Mouse (Mus musculus): Measurements from ENCODE around the gene Nfia.

GRCm38 (mm10) chr4:97793931-97794330, 21.4 kb downstream of the Nfia start:
- TF ChIP-seq CTCF (IDR thresholded peaks at IDR 0.05; ENCODE audit: borderline replicate concordance, insufficient read depth, low read length) (no peak), POLR2A (IDR thresholded peaks at IDR 0.05; ENCODE audit: low read depth, low read length) (no peak)

Data from embryonic fibroblast, embryonic 13.5 days (primary cell).